ENCODE assay signal across 9 mouse cellular contexts in genomic region chr10:69793079-69793478, GRCm38 (mm10).
DNase-seq lines count a peak whose midpoint lies in the region; ATAC-seq and TF ChIP-seq lines count a peak whose summit lies in the region.
"Had no signal": no experiment of that assay in that cellular context is flagged by ENCODE, and none has a peak within 500 bp of the region (broad histone marks: within the 10 kb centered on the region; RNA-seq: fewer than 3 reads in every experiment).

No protein-coding gene starts in this region.

- TF ChIP-seq CTCF in kidney, postnatal 0 days (IDR thresholded peaks at IDR 0.05; ENCODE audit: low read depth) = peak; percentile 72
- peak; percentile 69 for TF ChIP-seq CTCF in lung, embryonic 14.5 days (IDR thresholded peaks at IDR 0.05; ENCODE audit: low read depth)

- no peaks in the 10 kb centered on the region for H3K36me3 ChIP-seq in kidney, postnatal 0 days (ENCODE audit: insufficient read depth, low read length)
- H3K36me3 ChIP-seq in lung, embryonic 14.5 days (ENCODE audit: insufficient read depth) = no peaks in the 10 kb centered on the region
- H3K36me3 ChIP-seq: neural tube, embryonic 12.5 days had no signal

- WGBS in kidney, postnatal 0 days = 43% methylated on average over 9 of the region's 9 CpGs
- 31% methylated on average over 9 of the region's 9 CpGs for WGBS in lung, embryonic 14.5 days

- DNase-seq in urinary bladder, postnatal 14 days (ENCODE audit: low spot score) = peak; percentile 52
- DNase-seq in urinary bladder, postnatal 10 days (ENCODE audit: low spot score) = no peak
- peak; percentile 70 for DNase-seq in cerebellum, adult 11-12 months
- DNase-seq in gastrocnemius, adult 8-10 months (ENCODE audit: low spot score in 2 of 2) = peak; percentile 14 to 46
- peak; percentile 81 for DNase-seq in kidney, postnatal 0 days (ENCODE audit: low spot score)
- peak; percentile 78 for DNase-seq in lung, embryonic 14.5 days
- DNase-seq in retina, postnatal 1 day = peak; percentile 78
- DNase-seq in frontal cortex, postnatal 25 days (ENCODE audit: low spot score in 2 of 2) = no peak

- no peak overlapping the region for H3K4me3 ChIP-seq in kidney, postnatal 0 days (replicated peaks; ENCODE audit: low read depth, low read length)
- H3K4me3 ChIP-seq in lung, embryonic 14.5 days (ENCODE audit: low read depth, low read length) = no peak overlapping the region
- H3K4me3 ChIP-seq: neural tube, embryonic 12.5 days had no signal

- no peak for ATAC-seq in kidney, postnatal 0 days (replicated peaks; ENCODE audit: low FRiP score, low read depth)
- ATAC-seq in lung, embryonic 14.5 days (ENCODE audit: insufficient read depth) = peak; percentile 54; the same call in 1 of the 2 replicates

- no peak overlapping the region for H3K27ac ChIP-seq in kidney, postnatal 0 days
- H3K27ac ChIP-seq in lung, embryonic 14.5 days (ENCODE audit: low read depth) = no peak overlapping the region
- H3K27ac ChIP-seq: neural tube, embryonic 12.5 days had no signal

- no peaks in the 10 kb centered on the region for H3K9me3 ChIP-seq in kidney, postnatal 0 days (replicated peaks; ENCODE audit: low read length)
- H3K9me3 ChIP-seq in lung, embryonic 14.5 days (ENCODE audit: low read depth, low read length) = no peaks in the 10 kb centered on the region
- H3K9me3 ChIP-seq: neural tube, embryonic 12.5 days had no signal

- no peak overlapping the region for H3K4me2 ChIP-seq in kidney, postnatal 0 days (ENCODE audit: low read length)
- no peak overlapping the region for H3K4me2 ChIP-seq in lung, embryonic 14.5 days
- H3K4me2 ChIP-seq: neural tube, embryonic 12.5 days had no signal

- H3K9ac ChIP-seq in kidney, postnatal 0 days (ENCODE audit: low read depth, low read length) = no peak overlapping the region
- no peak overlapping the region for H3K9ac ChIP-seq in lung, embryonic 14.5 days
- H3K9ac ChIP-seq: neural tube, embryonic 12.5 days had no signal

- H3K27me3 ChIP-seq in kidney, postnatal 0 days (ENCODE audit: insufficient read depth, low read length) = no peaks in the 10 kb centered on the region
- no peaks in the 10 kb centered on the region for H3K27me3 ChIP-seq in lung, embryonic 14.5 days (ENCODE audit: insufficient read depth, low read length)
- H3K27me3 ChIP-seq: neural tube, embryonic 12.5 days had no signal

- H3K4me1 ChIP-seq in kidney, postnatal 0 days (replicated peaks; ENCODE audit: insufficient read depth, low read length) = no peaks in the 10 kb centered on the region
- no peaks in the 10 kb centered on the region for H3K4me1 ChIP-seq in lung, embryonic 14.5 days (ENCODE audit: insufficient read depth)

Comparison
In these comparisons a context has a peak if more than half of its experiments do, and no peak if none do; other contexts are left out.
1. DNase-seq: peak in urinary bladder, postnatal 14 days (single experiment), cerebellum, adult 11-12 months (single experiment), gastrocnemius, adult 8-10 months (2 of 2), kidney, postnatal 0 days (single experiment), lung, embryonic 14.5 days (single experiment) and retina, postnatal 1 day (single experiment); none in urinary bladder, postnatal 10 days (single experiment) and frontal cortex, postnatal 25 days (0 of 2).